Mouse (Mus musculus) liver, adult 2 months (tissue): ENCODE data around the gene Skida1.

Source experiments
- CTCF ChIP-seq: fragments of 200-500 bp; IDR thresholded peaks from 2 replicates; pipeline ENCODE4 v1.5.1; 2011; ENCODE audit warnings: low read depth, low read length, control low read depth
- POLR2A ChIP-seq: fragments of 200-500 bp; IDR thresholded peaks from 2 replicates; pipeline ENCODE4 v1.6.1; 2011; ENCODE audit warnings: low read length, control low read depth; ENCODE audit not compliant: insufficient read depth; ENCODE audit errors: extremely low read depth

DNA sequence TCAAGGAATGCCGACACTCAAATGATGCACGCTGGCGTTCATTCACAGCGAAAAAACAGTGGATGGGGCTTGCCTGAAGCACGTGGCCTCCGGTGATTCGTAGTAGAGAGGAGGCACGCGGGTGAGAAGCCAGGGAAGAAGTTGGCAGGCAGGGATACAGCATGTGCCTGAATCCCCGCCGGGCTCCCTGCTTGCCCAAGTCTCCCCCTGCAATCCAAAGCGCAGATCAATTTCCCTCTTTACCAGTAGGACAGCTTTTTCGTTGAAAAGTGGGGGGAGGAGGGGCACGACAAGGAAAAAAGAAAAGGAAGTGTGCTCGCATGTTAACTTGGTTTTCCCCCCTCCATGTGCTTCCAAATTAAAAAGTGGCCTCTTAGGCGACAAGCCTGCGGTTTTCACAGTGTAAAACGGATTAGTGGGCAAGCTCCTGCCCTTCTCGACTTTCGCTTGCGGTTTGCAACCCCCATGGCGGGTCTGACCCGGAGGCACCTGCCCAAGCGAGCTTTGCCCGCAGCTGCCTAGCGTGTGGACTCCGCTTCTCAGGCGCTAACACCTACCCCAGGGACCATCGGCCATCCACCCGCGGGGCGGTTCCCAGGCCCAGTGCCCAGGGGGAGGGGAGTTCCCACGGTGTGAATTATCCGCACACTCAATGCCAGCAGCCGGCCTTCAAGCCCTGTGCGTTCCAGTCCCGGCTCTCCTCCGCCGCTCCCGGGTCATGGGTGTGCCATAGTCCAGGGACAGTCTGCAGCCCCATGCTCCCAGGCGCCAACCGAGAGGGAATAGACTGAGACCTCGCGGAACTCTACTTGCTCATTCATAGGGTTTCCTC is 22.5 kb downstream of the Skida1 start:
- no peak for TF ChIP-seq CTCF
- no peak for TF ChIP-seq POLR2A
